Mouse (Mus musculus) heart, adult 9 months (tissue): ENCODE data around the gene Igf2r.

Experiments
- DNase-seq, 2 experiments: peaks; one replicate each; pipeline ENCODE4 v3.0.0; 2022; ENCODE audit warnings: low spot score in 2 of 2

Gene Igf2r

GRCm38 (mm10) chr17:12751218-12751617 lies 18.2 kb downstream of the Igf2r start:
- no peak for DNase-seq

- no peak for DNase-seq
Observed at GRCm38 (mm10) chr17:12750591-12751170, 18.8 kb downstream of the Igf2r start.

- no peak for DNase-seq
Observed at GRCm38 (mm10) chr17:12749421-12750367, 19.8 kb downstream of the Igf2r start.

- DNase-seq, result no peak
Observed at GRCm38 (mm10) chr17:12745761-12746160, 23.7 kb downstream of the Igf2r start.

- no peak for DNase-seq
Observed at GRCm38 (mm10) chr17:12744071-12744470, 25.4 kb downstream of the Igf2r start.

- no peak for DNase-seq
Observed at GRCm38 (mm10) chr17:12742151-12742908, 27.1 kb downstream of the Igf2r start.

- DNase-seq, result peak; percentile 87 to 88
Observed at GRCm38 (mm10) chr17:12741218-12741968, 28.1 kb downstream of the Igf2r start.

GRCm38 (mm10) chr17:12740317-12740716 lies 29.1 kb downstream of the Igf2r start:
- DNase-seq, result no peak

- DNase-seq, result peak; percentile 82 to 83
Observed at GRCm38 (mm10) chr17:12739516-12739915, 29.9 kb downstream of the Igf2r start.

- no peak for DNase-seq
Observed at GRCm38 (mm10) chr17:12737934-12738333, 31.5 kb downstream of the Igf2r start.

GRCm38 (mm10) chr17:12734205-12734857 lies 35.1 kb downstream of the Igf2r start:
- DNase-seq, result no peak

- no peak for DNase-seq
Observed at GRCm38 (mm10) chr17:12733128-12733527, 36.3 kb downstream of the Igf2r start.

- DNase-seq, result no peak
Observed at GRCm38 (mm10) chr17:12728536-12728935, 40.9 kb downstream of the Igf2r start.

- no peak for DNase-seq
Observed at GRCm38 (mm10) chr17:12727748-12728147, 41.7 kb downstream of the Igf2r start.

- DNase-seq, result peak; percentile 69 to 73
Observed at GRCm38 (mm10) chr17:12725871-12726270, 43.6 kb downstream of the Igf2r start.

- peak in 1 of 2 experiments; percentile 64 for DNase-seq
Observed at GRCm38 (mm10) chr17:12724767-12725744, 44.4 kb downstream of the Igf2r start.

- peak; percentile 68 to 80 for DNase-seq
Observed at GRCm38 (mm10) chr17:12723986-12724766, 45.3 kb downstream of the Igf2r start.

GRCm38 (mm10) chr17:12722622-12723021 lies 46.8 kb downstream of the Igf2r start:
- peak in 1 of 2 experiments; percentile 52 for DNase-seq
